Mouse (Mus musculus) MEL (cell line): ENCODE data around the gene Sh3bp4. TPM values are rescaled to one million over a fixed set of nuclear protein-coding genes. Genes with fewer than 3 reads are reported as not detected.
A peak's percentile ranks its signal among the peaks of the same experiment; 100 is the strongest.

ENCODE experiments used
- DNase-seq: peaks from one replicate; pipeline ENCODE4 v3.0.0; 2011; ENCODE audit warnings: low read depth, low spot score
- H3K27ac ChIP-seq: 2 replicates; pipeline ENCODE4 v1.5.1; 2012; ENCODE audit warnings: low read depth, mild to moderate bottlenecking, control low read depth, low read length, moderate library complexity; ENCODE audit not compliant: control insufficient read depth
- H3K27me3 ChIP-seq, 2 experiments: fragments of 150-350 bp in 1 of 2; sonication (generic) in 1 of 2; 2 replicates each; pipeline ENCODE4 v1.6.1; 2012; ENCODE audit warnings: low read length in 2 of 2, mild to moderate bottlenecking in 2 of 2, improper control_type of control experiment in 1 of 2, moderate library complexity in 1 of 2; ENCODE audit not compliant: insufficient read depth in 2 of 2, control insufficient read depth in 1 of 2
- H3K36me3 ChIP-seq, 2 experiments: 2 replicates each; pipeline ENCODE4 v1.6.1; 2012 to 2014; ENCODE audit warnings: low read length in 2 of 2, improper control_type of control experiment in 1 of 2, inconsistent platforms in 1 of 2, mild to moderate bottlenecking in 1 of 2; ENCODE audit not compliant: insufficient read depth in 2 of 2, control insufficient read depth in 1 of 2
- H3K4me1 ChIP-seq, 2 experiments: fragments of 150-350 bp in 1 of 2; sonication (generic) in 1 of 2; 2 replicates each; pipeline ENCODE4 v1.6.1; 2012; ENCODE audit warnings: low read length in 2 of 2, improper control_type of control experiment in 1 of 2, mild to moderate bottlenecking in 1 of 2; ENCODE audit not compliant: insufficient read depth in 2 of 2, control insufficient read depth in 1 of 2
- H3K4me3 ChIP-seq, 2 experiments: fragments of 150-350 bp in 1 of 2; sonication (generic) in 1 of 2; 2 replicates each; pipeline ENCODE4 v1.5.1; 2012; ENCODE audit warnings: low read depth in 2 of 2, low read length in 2 of 2, mild to moderate bottlenecking in 2 of 2, moderate library complexity in 2 of 2, control low read depth in 1 of 2, improper control_type of control experiment in 1 of 2; ENCODE audit not compliant: control insufficient read depth in 1 of 2, insufficient read depth in 1 of 2
- H3K79me2 ChIP-seq: 2 replicates; pipeline ENCODE4 v1.6.1; 2012; ENCODE audit warnings: mild to moderate bottlenecking, low read length, moderate library complexity; ENCODE audit not compliant: control insufficient read depth, poor library complexity, insufficient read depth
- H3K9ac ChIP-seq: 2 replicates; pipeline ENCODE4 v1.6.1; 2012; ENCODE audit warnings: low read depth, mild to moderate bottlenecking, control low read depth, low read length, moderate library complexity; ENCODE audit not compliant: control insufficient read depth, poor library complexity, severe bottlenecking
- H3K9me3 ChIP-seq: fragments of 150-350 bp; sonication (generic); replicated peaks from 2 replicates; pipeline ENCODE4 v1.6.1; 2012; ENCODE audit warnings: mild to moderate bottlenecking, low read length, improper control_type of control experiment, moderate library complexity; ENCODE audit not compliant: insufficient read depth
- CTCF ChIP-seq, 3 experiments: IDR thresholded peaks in 2 of 3; conservative IDR thresholded peaks in 1 of 3; 2 replicates each; pipeline ENCODE4 v1.5.1; 2011 to 2012; ENCODE audit warnings: low read length in 3 of 3, low read depth in 2 of 3, mild to moderate bottlenecking in 2 of 3, improper control_type of control experiment in 1 of 3, inconsistent platforms in 1 of 3, mixed read lengths in 1 of 3, moderate library complexity in 1 of 3; ENCODE audit not compliant: control insufficient read depth in 1 of 3, insufficient read depth in 1 of 3, poor library complexity in 1 of 3, severe bottlenecking in 1 of 3
- RAD21 ChIP-seq: IDR thresholded peaks from 2 replicates; pipeline ENCODE4 v1.6.1; 2011; ENCODE audit warnings: mild to moderate bottlenecking, low read depth, low read length, improper control_type of control experiment
- SIN3A ChIP-seq: IDR thresholded peaks from 2 replicates; pipeline ENCODE4 v1.6.1; 2012; ENCODE audit warnings: low read length, improper control_type of control experiment, inconsistent platforms
- SMC3 ChIP-seq: IDR thresholded peaks from 2 replicates; pipeline ENCODE4 v1.6.1; 2011; ENCODE audit warnings: low read depth, low read length, improper control_type of control experiment
- polyA plus RNA-seq, 2 experiments: library from polyadenylated mRNA; stranded (reverse) in 1 of 2; unstranded in 1 of 2; fragments of >175 nt in 1 of 2; fragments of >200 nt in 1 of 2; gene quantifications; 2 replicates each; pipeline versions ENCODE4 v1.2.1 to v1.2.4; 2012; ENCODE audit warnings: low replicate concordance in 2 of 2, low read depth in 1 of 2; ENCODE audit not compliant: insufficient read length in 2 of 2, insufficient read depth in 1 of 2, missing spikeins in 1 of 2
- total RNA-seq: library from RNA; depleted of rRNA; stranded (reverse); fragments of 300-350 nt; gene quantifications from 2 replicates; pipeline ENCODE4 v1.2.3, GENCODE M21; 2012

Sh3bp4 gene
- total and polyA plus RNA-seq, 3 experiments = not detected

DNA sequence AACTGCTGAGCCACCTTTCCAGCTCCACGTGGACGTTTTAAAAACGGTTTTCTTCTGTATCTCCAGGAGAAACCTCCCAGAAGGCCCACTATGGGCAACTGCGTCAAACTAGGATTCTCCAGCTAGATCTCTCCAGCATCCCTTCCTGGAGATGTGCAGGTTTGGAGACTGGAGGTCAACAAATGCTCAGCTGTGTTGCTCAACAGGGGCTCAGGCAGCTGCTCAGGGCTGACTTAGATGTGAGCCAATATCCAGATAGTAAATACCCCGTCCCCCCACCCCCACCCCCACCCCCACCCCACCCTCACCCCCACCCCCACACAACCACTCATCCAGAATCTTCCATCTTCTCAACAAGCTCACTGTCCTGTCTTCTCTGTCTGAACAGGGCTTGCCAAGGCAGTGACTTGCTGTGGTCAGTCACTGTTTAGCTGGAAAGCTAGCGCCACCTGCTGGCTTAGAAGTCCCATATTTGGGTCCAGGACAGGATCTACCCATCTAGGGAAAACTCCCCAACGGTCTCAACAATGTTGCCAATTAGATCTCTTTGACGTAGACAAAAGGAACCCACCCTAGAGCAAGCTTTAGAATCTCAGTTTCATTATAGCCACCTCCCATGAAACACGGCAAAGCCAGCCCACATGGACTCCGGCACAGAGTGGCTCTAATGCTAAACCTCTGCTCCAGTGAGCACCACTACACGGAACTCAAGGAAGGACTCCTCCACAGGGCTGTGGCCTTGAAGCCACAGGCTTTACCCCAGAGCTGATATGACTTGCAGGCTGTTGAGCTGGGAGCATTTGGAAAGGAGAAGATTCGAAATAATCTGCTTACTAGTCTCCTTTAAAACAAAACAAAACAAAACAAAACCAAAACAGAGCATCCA, 125.9 kb downstream of the Sh3bp4 start:
- Histone ChIP-seq H3K27ac (no peak overlapping the region), H3K79me2 (no peaks in the 10 kb centered on the region), H3K27me3 (no peaks in the 10 kb centered on the region), H3K4me3 (no peak overlapping the region), H3K9me3 (no peaks in the 10 kb centered on the region), H3K4me1 (no peaks in the 10 kb centered on the region), H3K9ac (no peak overlapping the region), H3K36me3 (no peaks in the 10 kb centered on the region)
- peak; percentile 6 for DNase-seq
- TF ChIP-seq CTCF (IDR thresholded peaks at IDR 0.05 in 2 of 3, conservative IDR thresholded peaks at IDR 0.05 in 1 of 3; ENCODE audit: control insufficient read depth in 1 of 3, insufficient read depth in 1 of 3, low read depth in 2 of 3, low read length in 3 of 3, poor library complexity in 1 of 3, severe bottlenecking in 1 of 3) (peak; percentile 5 to 21 (median 15); a peak in 3 of 6 replicates), SMC3 (peak; percentile 9; the same call in 1 of the 2 replicates), SIN3A (no peak), RAD21 (peak; percentile 6)
- TF ChIP-seq, all 39 proteins: peak for 3
